Mouse (Mus musculus): ENCODE measurements around the gene Dcaf1.
A peak's percentile ranks its signal among the peaks of the same experiment; 100 is the strongest.

The Dcaf1 gene

GRCm38 (mm10) chr9:106822381-106823104 is 869 bp downstream of the Dcaf1 start:
- no peaks in the 10 kb centered on the region for H3K36me3 ChIP-seq (ENCODE audit: control insufficient read depth, insufficient read depth, low read length, poor library complexity, severe bottlenecking)
- DNase-seq (ENCODE audit: low read depth, low spot score) = peak; percentile 84
- H3K27me3 ChIP-seq (ENCODE audit: control insufficient read depth, insufficient read depth, low read length, poor library complexity, severe bottlenecking) = no peaks in the 10 kb centered on the region

GRCm38 (mm10) chr9:106840569-106840968 is 18.9 kb downstream of the Dcaf1 start:
- DNase-seq (ENCODE audit: low read depth, low spot score) = peak; percentile 42
- H3K27me3 ChIP-seq (ENCODE audit: control insufficient read depth, insufficient read depth, low read length, poor library complexity, severe bottlenecking) = no peaks in the 10 kb centered on the region
- H3K36me3 ChIP-seq (ENCODE audit: control insufficient read depth, insufficient read depth, low read length, poor library complexity, severe bottlenecking) = peaks cover 20% of the 10 kb centered on the region

- H3K27me3 ChIP-seq (ENCODE audit: control insufficient read depth, insufficient read depth, low read length, poor library complexity, severe bottlenecking) = no peaks in the 10 kb centered on the region
- no peak for DNase-seq (ENCODE audit: low read depth, low spot score)
- H3K36me3 ChIP-seq (ENCODE audit: control insufficient read depth, insufficient read depth, low read length, poor library complexity, severe bottlenecking) = peaks cover 18% of the 10 kb centered on the region
Measured at GRCm38 (mm10) chr9:106842800-106843199, 21.1 kb downstream of the Dcaf1 start.

- Histone ChIP-seq H3K27me3 (ENCODE audit: control insufficient read depth, insufficient read depth, low read length, poor library complexity, severe bottlenecking) (no peaks in the 10 kb centered on the region), H3K36me3 (ENCODE audit: control insufficient read depth, insufficient read depth, low read length, poor library complexity, severe bottlenecking) (peaks cover 4% of the 10 kb centered on the region)
- DNase-seq (ENCODE audit: low read depth, low spot score) = no peak
Measured at GRCm38 (mm10) chr9:106856664-106857063, 35.0 kb downstream of the Dcaf1 start.

GRCm38 (mm10) chr9:106858036-106858435 is 36.4 kb downstream of the Dcaf1 start:
- Histone ChIP-seq H3K27me3 (ENCODE audit: control insufficient read depth, insufficient read depth, low read length, poor library complexity, severe bottlenecking) (no peaks in the 10 kb centered on the region), H3K36me3 (ENCODE audit: control insufficient read depth, insufficient read depth, low read length, poor library complexity, severe bottlenecking) (peaks cover 6% of the 10 kb centered on the region)
- DNase-seq (ENCODE audit: low read depth, low spot score) = no peak

GRCm38 (mm10) chr9:106874216-106874615 is 52.5 kb downstream of the Dcaf1 start:
- Histone ChIP-seq H3K36me3 (ENCODE audit: control insufficient read depth, insufficient read depth, low read length, poor library complexity, severe bottlenecking) (peaks cover 9% of the 10 kb centered on the region; the same call in 1 of the 2 replicates), H3K27me3 (ENCODE audit: control insufficient read depth, insufficient read depth, low read length, poor library complexity, severe bottlenecking) (no peaks in the 10 kb centered on the region)
- DNase-seq (ENCODE audit: low read depth, low spot score) = no peak

GRCm38 (mm10) chr9:106876666-106877065 is 55.0 kb downstream of the Dcaf1 start:
- DNase-seq (ENCODE audit: low read depth, low spot score) = no peak
- Histone ChIP-seq H3K27me3 (ENCODE audit: control insufficient read depth, insufficient read depth, low read length, poor library complexity, severe bottlenecking) (no peaks in the 10 kb centered on the region), H3K36me3 (ENCODE audit: control insufficient read depth, insufficient read depth, low read length, poor library complexity, severe bottlenecking) (peaks cover 15% of the 10 kb centered on the region)

- no peak for DNase-seq (ENCODE audit: low read depth, low spot score)
- H3K27me3 ChIP-seq (ENCODE audit: control insufficient read depth, insufficient read depth, low read length, poor library complexity, severe bottlenecking) = no peaks in the 10 kb centered on the region
- peaks cover 20% of the 10 kb centered on the region for H3K36me3 ChIP-seq (ENCODE audit: control insufficient read depth, insufficient read depth, low read length, poor library complexity, severe bottlenecking)
Measured at GRCm38 (mm10) chr9:106879471-106879870, 57.8 kb downstream of the Dcaf1 start.

- DNase-seq (ENCODE audit: low read depth, low spot score) = no peak
- no peaks in the 10 kb centered on the region for H3K27me3 ChIP-seq (ENCODE audit: control insufficient read depth, insufficient read depth, low read length, poor library complexity, severe bottlenecking)
Measured at GRCm38 (mm10) chr9:106881071-106881755, 59.5 kb downstream of the Dcaf1 start.

GRCm38 (mm10) chr9:106882176-106882575 is 60.5 kb downstream of the Dcaf1 start:
- DNase-seq (ENCODE audit: low read depth, low spot score) = no peak
- Histone ChIP-seq H3K27me3 (ENCODE audit: control insufficient read depth, insufficient read depth, low read length, poor library complexity, severe bottlenecking) (no peaks in the 10 kb centered on the region), H3K36me3 (ENCODE audit: control insufficient read depth, insufficient read depth, low read length, poor library complexity, severe bottlenecking) (peaks cover 20% of the 10 kb centered on the region)

More at GRCm38 (mm10) chr9:106881071-106881755, 59.5 kb downstream of the Dcaf1 start:
- peaks cover 20% of the 10 kb centered on the region for H3K36me3 ChIP-seq (ENCODE audit: control insufficient read depth, insufficient read depth, low read length, poor library complexity, severe bottlenecking)

- Histone ChIP-seq H3K36me3 (ENCODE audit: control insufficient read depth, insufficient read depth, low read length, poor library complexity, severe bottlenecking) (peaks cover 20% of the 10 kb centered on the region), H3K27me3 (ENCODE audit: control insufficient read depth, insufficient read depth, low read length, poor library complexity, severe bottlenecking) (no peaks in the 10 kb centered on the region)
- DNase-seq (ENCODE audit: low read depth, low spot score) = no peak
Measured at GRCm38 (mm10) chr9:106883085-106883484, 61.4 kb downstream of the Dcaf1 start.

- Histone ChIP-seq H3K27me3 (ENCODE audit: control insufficient read depth, insufficient read depth, low read length, poor library complexity, severe bottlenecking) (no peaks in the 10 kb centered on the region), H3K36me3 (ENCODE audit: control insufficient read depth, insufficient read depth, low read length, poor library complexity, severe bottlenecking) (peaks cover 11% of the 10 kb centered on the region)
- no peak for DNase-seq (ENCODE audit: low read depth, low spot score)
Measured at GRCm38 (mm10) chr9:106884306-106884705, 62.6 kb downstream of the Dcaf1 start.

GRCm38 (mm10) chr9:106884996-106885900 is 63.6 kb downstream of the Dcaf1 start:
- Histone ChIP-seq H3K27me3 (ENCODE audit: control insufficient read depth, insufficient read depth, low read length, poor library complexity, severe bottlenecking) (no peaks in the 10 kb centered on the region), H3K36me3 (ENCODE audit: control insufficient read depth, insufficient read depth, low read length, poor library complexity, severe bottlenecking) (peaks cover 6% of the 10 kb centered on the region)
- DNase-seq (ENCODE audit: low read depth, low spot score) = no peak

- H3K27me3 ChIP-seq (ENCODE audit: control insufficient read depth, insufficient read depth, low read length, poor library complexity, severe bottlenecking) = no peaks in the 10 kb centered on the region
- peak; percentile 62 for DNase-seq (ENCODE audit: low read depth, low spot score)
- H3K36me3 ChIP-seq (ENCODE audit: control insufficient read depth, insufficient read depth, low read length, poor library complexity, severe bottlenecking) = peaks cover 7% of the 10 kb centered on the region
Measured at GRCm38 (mm10) chr9:106885901-106886731, 64.4 kb downstream of the Dcaf1 start.

All from splenic B cell, adult 2 months (primary cell).